Mouse (Mus musculus): ENCODE results near the gene Afm. TPM values are rescaled to one million over a fixed set of nuclear protein-coding genes. Genes with fewer than 3 reads are reported as not detected.
A peak's percentile ranks its signal among the peaks of the same experiment; 100 is the strongest.

Afm gene
- polyA plus RNA-seq, 1 experiment = not detected

DNA sequence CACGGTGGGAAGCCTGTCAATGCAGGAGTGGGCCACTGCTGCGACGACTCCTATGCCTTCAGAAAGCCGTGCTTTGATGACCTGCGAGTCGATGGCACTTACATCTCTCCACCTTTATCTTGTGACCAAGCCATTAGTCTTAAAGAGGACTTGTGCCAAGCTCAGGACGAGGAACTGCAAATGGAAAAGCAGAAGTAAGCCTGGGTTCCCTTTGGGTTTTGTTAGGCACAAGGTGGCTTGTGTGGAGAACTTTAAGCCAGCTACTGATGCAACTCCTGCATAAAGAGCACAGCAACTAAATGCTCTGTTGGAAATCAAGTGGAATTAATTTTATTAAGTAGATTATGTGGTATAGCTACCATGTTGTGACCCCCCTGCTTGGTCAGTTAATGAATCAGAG lies 66.1 kb downstream of the Afm start:
- WGBS = 61% methylated on average over 7 of the region's 7 CpGs
- no peak overlapping the region for H3K27ac ChIP-seq (ENCODE audit: control insufficient read depth, insufficient read depth, low read depth, low read length, poor library complexity)
- no peak overlapping the region for H3K4me3 ChIP-seq (replicated peaks; ENCODE audit: control insufficient read depth, low read depth, low read length)
- TF ChIP-seq CTCF (IDR thresholded peaks at IDR 0.05; ENCODE audit: control insufficient read depth, insufficient read depth, low read length) = no peak
- TF ChIP-seq POLR2A (IDR thresholded peaks at IDR 0.05; ENCODE audit: borderline replicate concordance, control insufficient read depth, low read depth, low read length) = no peak
- no peaks in the 10 kb centered on the region for H3K4me1 ChIP-seq (ENCODE audit: control insufficient read depth, insufficient read depth, low read length)

DNA sequence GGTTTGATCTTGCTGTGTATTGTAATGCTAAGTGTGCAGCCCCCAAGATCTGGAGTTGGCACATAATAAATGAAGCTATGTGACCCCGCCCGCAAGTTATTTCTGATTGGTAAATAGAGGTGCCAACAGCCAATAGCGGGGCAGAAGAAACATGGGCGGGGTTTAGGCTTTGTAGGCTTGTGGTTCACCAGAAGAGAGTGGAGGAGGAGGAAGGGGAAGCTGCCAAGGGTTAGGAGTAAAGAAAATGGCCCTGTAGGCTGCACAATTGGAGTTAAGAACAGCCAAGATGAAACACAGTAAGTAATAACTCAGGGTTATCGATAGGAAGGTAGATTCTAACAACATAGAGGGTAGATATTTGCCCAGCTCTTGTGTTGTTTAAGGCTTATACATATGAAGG lies 67.8 kb downstream of the Afm start:
- no peaks in the 10 kb centered on the region for H3K4me1 ChIP-seq (ENCODE audit: control insufficient read depth, insufficient read depth, low read length)
- WGBS = 70% methylated on average over 5 of the region's 5 CpGs
- no peak for TF ChIP-seq CTCF (IDR thresholded peaks at IDR 0.05; ENCODE audit: control insufficient read depth, insufficient read depth, low read length)
- TF ChIP-seq POLR2A (IDR thresholded peaks at IDR 0.05; ENCODE audit: borderline replicate concordance, control insufficient read depth, low read depth, low read length) = no peak
- H3K4me3 ChIP-seq (replicated peaks; ENCODE audit: control insufficient read depth, low read depth, low read length) = no peak overlapping the region
- no peak overlapping the region for H3K27ac ChIP-seq (ENCODE audit: control insufficient read depth, insufficient read depth, low read depth, low read length, poor library complexity)

DNA sequence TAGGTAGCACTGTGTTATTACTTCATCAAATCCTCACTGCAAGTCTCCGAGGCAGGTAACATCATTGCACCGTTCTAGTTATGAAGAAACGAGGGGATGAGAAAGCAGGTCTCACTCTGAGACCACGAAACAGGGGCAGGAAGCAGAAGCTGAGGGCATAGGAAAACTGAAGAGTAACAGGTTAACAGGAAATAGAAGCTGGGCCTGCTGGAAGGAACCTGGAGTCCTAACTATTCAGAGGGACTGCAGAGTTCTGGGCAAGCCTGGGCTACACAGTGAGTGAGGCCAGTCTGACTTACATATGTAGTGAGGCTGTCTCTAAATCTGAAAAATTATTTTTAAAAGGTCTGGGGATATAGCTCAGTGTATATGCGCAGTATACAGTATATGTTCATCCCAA lies 69.4 kb downstream of the Afm start:
- Histone ChIP-seq H3K27ac (ENCODE audit: control insufficient read depth, insufficient read depth, low read depth, low read length, poor library complexity) (no peak overlapping the region), H3K4me1 (ENCODE audit: control insufficient read depth, insufficient read depth, low read length) (no peaks in the 10 kb centered on the region), H3K4me3 (replicated peaks; ENCODE audit: control insufficient read depth, low read depth, low read length) (no peak overlapping the region)
- TF ChIP-seq CTCF (IDR thresholded peaks at IDR 0.05; ENCODE audit: control insufficient read depth, insufficient read depth, low read length) = no peak
- TF ChIP-seq POLR2A (IDR thresholded peaks at IDR 0.05; ENCODE audit: borderline replicate concordance, control insufficient read depth, low read depth, low read length) = no peak
- 46% methylated on average over 5 of the region's 5 CpGs for WGBS

DNA sequence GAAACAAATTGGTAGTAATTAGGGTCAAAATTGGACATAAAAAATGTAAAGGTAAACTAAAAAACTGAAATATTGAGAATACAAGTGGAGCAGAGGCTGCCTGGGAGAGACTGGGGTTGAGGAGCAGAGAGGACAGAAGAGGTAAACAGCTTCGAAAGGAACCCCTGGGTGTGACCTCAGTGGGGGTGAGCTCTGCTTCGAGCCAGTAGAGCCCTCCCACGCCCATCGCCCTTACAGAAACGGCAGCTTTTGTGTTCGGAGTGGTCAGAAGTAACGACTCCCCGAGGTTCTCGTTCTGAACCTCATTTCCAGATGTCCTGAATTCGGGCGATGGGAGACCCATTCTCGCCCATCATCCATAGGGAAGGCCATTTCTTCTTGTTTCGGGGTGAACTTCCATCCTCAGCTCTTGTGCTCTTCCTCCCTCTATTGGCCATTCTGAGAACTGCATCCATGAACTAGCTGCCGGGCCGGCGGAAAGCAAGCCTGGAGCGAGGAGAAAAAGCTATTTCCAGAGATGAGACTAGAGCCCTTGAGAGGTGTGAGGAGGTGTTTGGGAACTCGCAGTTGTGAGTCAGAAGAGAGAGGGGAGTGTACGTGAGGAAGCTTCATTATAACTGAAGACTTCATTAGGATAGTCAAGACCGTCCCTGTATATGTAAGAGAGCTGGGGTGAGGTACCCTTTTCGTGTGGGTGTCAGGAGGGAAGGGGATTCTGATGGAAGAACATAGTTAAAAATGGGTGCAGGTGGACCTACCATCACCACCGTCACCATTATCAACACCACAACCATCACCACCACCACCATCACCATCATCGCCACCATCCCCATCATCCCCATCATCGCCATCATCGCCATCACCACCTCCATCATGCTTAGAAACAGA lies 70.2 kb downstream of the Afm start:
- no peak overlapping the region for H3K4me3 ChIP-seq (replicated peaks; ENCODE audit: control insufficient read depth, low read depth, low read length)
- 25% methylated on average over 25 of the region's 25 CpGs for WGBS
- peak; percentile 68 for TF ChIP-seq CTCF (IDR thresholded peaks at IDR 0.05; ENCODE audit: control insufficient read depth, insufficient read depth, low read length)
- TF ChIP-seq POLR2A (IDR thresholded peaks at IDR 0.05; ENCODE audit: borderline replicate concordance, control insufficient read depth, low read depth, low read length) = no peak
- no peaks in the 10 kb centered on the region for H3K4me1 ChIP-seq (ENCODE audit: control insufficient read depth, insufficient read depth, low read length)
- H3K27ac ChIP-seq (ENCODE audit: control insufficient read depth, insufficient read depth, low read depth, low read length, poor library complexity) = no peak overlapping the region

DNA sequence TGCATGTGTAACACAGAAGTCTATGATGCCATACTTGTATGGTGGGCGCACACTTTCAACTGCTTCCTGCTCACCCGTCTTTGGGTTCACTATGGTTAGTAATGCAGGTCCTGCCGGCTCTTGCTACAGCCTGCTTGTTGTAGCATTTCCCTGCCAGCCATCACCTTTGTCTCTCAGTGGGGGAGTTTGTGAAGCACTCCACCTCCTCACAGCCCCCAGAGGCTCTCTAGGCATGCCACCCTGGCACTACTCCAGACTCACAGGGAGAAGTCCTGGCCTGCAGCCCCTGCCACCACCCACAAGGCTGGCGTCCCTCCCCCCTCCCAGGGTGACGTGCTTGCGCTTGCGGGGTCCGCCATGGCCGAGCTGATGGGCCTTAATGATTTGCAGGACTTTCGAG lies 71.9 kb downstream of the Afm start:
- 86% methylated on average over 10 of the region's 10 CpGs for WGBS
- Histone ChIP-seq H3K27ac (ENCODE audit: control insufficient read depth, insufficient read depth, low read depth, low read length, poor library complexity) (no peak overlapping the region), H3K4me3 (replicated peaks; ENCODE audit: control insufficient read depth, low read depth, low read length) (no peak overlapping the region), H3K4me1 (ENCODE audit: control insufficient read depth, insufficient read depth, low read length) (no peaks in the 10 kb centered on the region)
- TF ChIP-seq CTCF (IDR thresholded peaks at IDR 0.05; ENCODE audit: control insufficient read depth, insufficient read depth, low read length) (no peak), POLR2A (IDR thresholded peaks at IDR 0.05; ENCODE audit: borderline replicate concordance, control insufficient read depth, low read depth, low read length) (no peak)

DNA sequence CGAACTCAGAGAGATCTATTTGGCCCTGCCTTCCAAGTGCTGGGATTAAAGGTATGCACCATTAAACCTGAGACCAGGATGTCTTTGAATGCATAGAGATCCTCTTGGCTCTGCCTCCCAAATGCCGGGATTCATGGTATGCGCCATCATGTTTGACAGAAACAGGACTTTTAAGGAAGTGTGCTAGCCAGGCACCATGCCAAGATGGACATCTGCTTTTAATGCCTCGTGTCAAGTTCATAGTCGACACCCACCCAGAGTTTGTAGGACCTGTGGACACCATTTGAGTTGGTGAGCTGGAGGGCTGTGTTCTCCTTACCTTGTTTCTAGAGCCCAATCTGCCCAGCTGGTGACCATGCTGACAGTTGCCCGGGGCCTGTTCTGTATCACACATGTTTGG lies 73.2 kb downstream of the Afm start:
- TF ChIP-seq POLR2A (IDR thresholded peaks at IDR 0.05; ENCODE audit: borderline replicate concordance, control insufficient read depth, low read depth, low read length) (no peak), CTCF (IDR thresholded peaks at IDR 0.05; ENCODE audit: control insufficient read depth, insufficient read depth, low read length) (no peak)
- H3K27ac ChIP-seq (ENCODE audit: control insufficient read depth, insufficient read depth, low read depth, low read length, poor library complexity) = no peak overlapping the region
- no peak overlapping the region for H3K4me3 ChIP-seq (replicated peaks; ENCODE audit: control insufficient read depth, low read depth, low read length)
- 59% methylated on average over 6 of the region's 6 CpGs for WGBS
- no peaks in the 10 kb centered on the region; the same call in 1 of the 2 replicates for H3K4me1 ChIP-seq (ENCODE audit: control insufficient read depth, insufficient read depth, low read length)

DNA sequence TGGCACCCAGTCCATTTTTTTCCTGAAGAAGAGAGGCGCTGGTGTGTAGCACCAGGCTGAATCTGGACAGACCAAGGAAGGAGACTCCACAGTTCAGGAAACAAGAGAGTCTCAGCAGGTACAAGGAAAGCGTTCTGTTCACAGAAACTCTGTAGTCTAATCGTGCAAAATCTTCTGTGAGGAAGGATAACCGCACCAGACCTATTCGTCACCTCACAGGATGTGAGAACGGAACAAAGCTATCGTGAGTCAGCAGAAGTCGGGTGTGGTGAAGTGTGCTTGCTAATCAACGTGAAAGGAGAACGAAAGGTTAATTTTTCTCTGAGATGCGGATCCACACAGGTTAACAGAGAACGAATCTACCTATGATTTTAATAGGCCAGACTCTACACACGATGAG lies 76.2 kb downstream of the Afm start:
- no peak overlapping the region for H3K4me3 ChIP-seq (replicated peaks; ENCODE audit: control insufficient read depth, low read depth, low read length)
- TF ChIP-seq POLR2A (IDR thresholded peaks at IDR 0.05; ENCODE audit: borderline replicate concordance, control insufficient read depth, low read depth, low read length) (no peak), CTCF (IDR thresholded peaks at IDR 0.05; ENCODE audit: control insufficient read depth, insufficient read depth, low read length) (no peak)
- WGBS = 3% methylated on average over 13 of the region's 13 CpGs
- no peak overlapping the region for H3K27ac ChIP-seq (ENCODE audit: control insufficient read depth, insufficient read depth, low read depth, low read length, poor library complexity)
- H3K4me1 ChIP-seq (ENCODE audit: control insufficient read depth, insufficient read depth, low read length) = no peaks in the 10 kb centered on the region; the same call in 1 of the 2 replicates

DNA sequence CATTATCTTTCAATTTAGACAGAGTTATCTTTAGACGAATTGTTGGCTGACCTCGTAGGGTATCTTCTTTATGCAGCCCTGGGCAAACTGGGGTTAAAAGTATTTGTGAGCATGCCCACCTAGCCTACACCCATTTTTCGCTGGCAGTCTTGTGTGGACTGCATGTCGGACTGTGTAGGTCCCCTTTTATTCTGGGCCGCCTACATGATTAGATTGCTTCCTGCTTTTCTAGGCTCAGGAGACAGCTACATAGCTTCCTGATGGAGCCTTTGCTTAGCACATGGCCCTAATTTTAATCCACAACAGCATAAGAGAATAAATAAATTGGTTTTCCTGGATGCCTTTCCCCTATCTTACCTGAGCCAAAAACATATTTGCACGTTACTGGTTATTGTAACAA lies 77.4 kb downstream of the Afm start:
- no peak overlapping the region for H3K4me3 ChIP-seq (replicated peaks; ENCODE audit: control insufficient read depth, low read depth, low read length)
- no peaks in the 10 kb centered on the region; the same call in 1 of the 2 replicates for H3K4me1 ChIP-seq (ENCODE audit: control insufficient read depth, insufficient read depth, low read length)
- TF ChIP-seq CTCF (IDR thresholded peaks at IDR 0.05; ENCODE audit: control insufficient read depth, insufficient read depth, low read length) = no peak
- TF ChIP-seq POLR2A (IDR thresholded peaks at IDR 0.05; ENCODE audit: borderline replicate concordance, control insufficient read depth, low read depth, low read length) = no peak
- 51% methylated on average over 6 of the region's 6 CpGs for WGBS
- H3K27ac ChIP-seq (ENCODE audit: control insufficient read depth, insufficient read depth, low read depth, low read length, poor library complexity) = no peak overlapping the region
